Mouse (Mus musculus) neural tube, embryonic 12.5 days (tissue): ENCODE measurements at regions not wholly inside any gene's neighbourhood (a gene's known extent, or its start where the extent isn't known, plus 50 kb on each side); places are given as distances from the start of the nearest gene placed in this dataset.
A peak's percentile ranks its signal among the peaks of the same experiment; 100 is the strongest.

Source experiments
- ATAC-seq: fragments of 200-750 bp; cut with Nextera tagmentation; 2 replicates; pipeline ENCODE4 v1.8.0; 2017; ENCODE audit warnings: low read depth, mild to moderate bottlenecking, moderate TSS enrichment, moderate library complexity; ENCODE audit not compliant: low FRiP score
- H3K27ac ChIP-seq: fragments of 300-500 bp; sonication (generic); 2 replicates; pipeline ENCODE4 v1.5.1; 2016
- H3K27me3 ChIP-seq: fragments of 300-500 bp; sonication (generic); replicated peaks from 2 replicates; pipeline ENCODE4 v1.6.1; 2016; ENCODE audit warnings: mild to moderate bottlenecking
- H3K36me3 ChIP-seq: fragments of 300-500 bp; sonication (generic); 2 replicates; pipeline ENCODE4 v1.6.1; 2016; ENCODE audit warnings: mild to moderate bottlenecking
- H3K4me1 ChIP-seq: fragments of 300-500 bp; sonication (generic); 2 replicates; pipeline ENCODE4 v1.6.1; 2016
- H3K4me2 ChIP-seq: fragments of 300-500 bp; sonication (generic); replicated peaks from 2 replicates; pipeline ENCODE4 v1.6.1; 2016; ENCODE audit warnings: mild to moderate bottlenecking
- H3K4me3 ChIP-seq: fragments of 300-500 bp; sonication (generic); 2 replicates; pipeline ENCODE4 v1.5.1; 2016
- H3K9ac ChIP-seq: fragments of 300-500 bp; sonication (generic); 2 replicates; pipeline ENCODE4 v1.6.1; 2016; ENCODE audit warnings: mild to moderate bottlenecking
- H3K9me3 ChIP-seq: fragments of 300-500 bp; sonication (generic); 2 replicates; pipeline ENCODE4 v1.6.1; 2016; ENCODE audit warnings: mild to moderate bottlenecking
- WGBS: fragments of 180-500 bp; shearing (Covaris S2); methylation state at CpG from one replicate; pipeline ENCODE4 v1.1.7; 2016; 5-methylcytosine and 5-hydroxymethylcytosine counted together

DNA sequence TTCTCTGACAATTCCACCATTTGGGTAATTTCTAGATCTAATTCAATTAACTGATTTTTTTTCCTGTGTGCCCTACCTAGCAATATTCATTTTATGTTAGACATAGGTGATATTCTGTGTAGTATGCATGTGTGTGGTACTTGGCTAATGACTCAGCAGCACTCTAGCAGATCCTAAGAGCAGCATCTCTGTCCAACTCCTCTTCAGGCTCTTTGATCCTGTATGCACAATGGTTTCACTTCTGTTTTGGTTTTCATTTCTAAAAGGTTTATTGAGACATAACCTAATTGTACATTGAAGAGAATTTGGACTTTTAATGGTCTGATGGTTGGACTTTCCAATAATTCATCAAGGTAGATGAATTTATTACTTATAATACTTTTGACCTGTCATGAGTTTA lies 308.8 kb upstream of the Gm765 start:
- Histone ChIP-seq H3K4me3 (no peak overlapping the region), H3K27ac (no peak overlapping the region), H3K4me2 (no peak overlapping the region), H3K27me3 (no peaks in the 10 kb centered on the region), H3K36me3 (no peaks in the 10 kb centered on the region), H3K4me1 (no peaks in the 10 kb centered on the region), H3K9ac (no peak overlapping the region), H3K9me3 (no peaks in the 10 kb centered on the region)
- ATAC-seq, result no peak

DNA sequence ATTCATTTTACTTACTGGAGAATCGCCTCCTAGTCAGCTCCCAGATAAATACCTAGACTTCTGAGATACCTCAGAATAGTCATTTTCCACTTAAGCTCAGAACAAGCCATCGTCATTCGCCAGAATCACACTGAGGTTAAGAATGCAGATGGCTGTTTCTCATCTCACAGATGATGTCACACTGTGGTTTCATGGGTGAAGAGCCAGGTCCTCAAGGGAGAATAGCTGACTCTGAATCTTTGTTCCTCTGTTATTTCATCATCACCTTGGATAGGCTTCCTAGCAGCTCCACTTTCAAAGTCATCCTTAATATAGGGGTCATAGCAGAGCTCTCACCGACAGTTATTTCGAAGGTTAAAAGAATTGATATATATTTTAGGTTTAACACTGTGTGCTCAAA lies 297.8 kb upstream of the Gm765 start:
- H3K4me3 ChIP-seq, result no peak overlapping the region
- no peak overlapping the region for H3K9ac ChIP-seq
- WGBS, result 88% methylated on average over 5 of the region's 5 CpGs
- no peak overlapping the region for H3K27ac ChIP-seq
- ATAC-seq, result no peak
- no peaks in the 10 kb centered on the region for H3K4me1 ChIP-seq
- no peaks in the 10 kb centered on the region for H3K36me3 ChIP-seq
- no peak overlapping the region for H3K4me2 ChIP-seq
- H3K9me3 ChIP-seq, result no peaks in the 10 kb centered on the region
- H3K27me3 ChIP-seq, result no peaks in the 10 kb centered on the region

GRCm38 (mm10) chr6:98635816-98636215 lies 293.3 kb upstream of the Gm765 start:
- 92% methylated on average over 6 of the region's 6 CpGs for WGBS
- H3K27me3 ChIP-seq, result no peaks in the 10 kb centered on the region
- H3K27ac ChIP-seq, result no peak overlapping the region
- no peak overlapping the region for H3K4me3 ChIP-seq
- no peak overlapping the region for H3K9ac ChIP-seq
- H3K4me2 ChIP-seq, result no peak overlapping the region
- H3K9me3 ChIP-seq, result no peaks in the 10 kb centered on the region
- H3K4me1 ChIP-seq, result peaks cover 4% of the 10 kb centered on the region; the same call in 1 of the 2 replicates
- ATAC-seq, result no peak
- no peaks in the 10 kb centered on the region for H3K36me3 ChIP-seq

DNA sequence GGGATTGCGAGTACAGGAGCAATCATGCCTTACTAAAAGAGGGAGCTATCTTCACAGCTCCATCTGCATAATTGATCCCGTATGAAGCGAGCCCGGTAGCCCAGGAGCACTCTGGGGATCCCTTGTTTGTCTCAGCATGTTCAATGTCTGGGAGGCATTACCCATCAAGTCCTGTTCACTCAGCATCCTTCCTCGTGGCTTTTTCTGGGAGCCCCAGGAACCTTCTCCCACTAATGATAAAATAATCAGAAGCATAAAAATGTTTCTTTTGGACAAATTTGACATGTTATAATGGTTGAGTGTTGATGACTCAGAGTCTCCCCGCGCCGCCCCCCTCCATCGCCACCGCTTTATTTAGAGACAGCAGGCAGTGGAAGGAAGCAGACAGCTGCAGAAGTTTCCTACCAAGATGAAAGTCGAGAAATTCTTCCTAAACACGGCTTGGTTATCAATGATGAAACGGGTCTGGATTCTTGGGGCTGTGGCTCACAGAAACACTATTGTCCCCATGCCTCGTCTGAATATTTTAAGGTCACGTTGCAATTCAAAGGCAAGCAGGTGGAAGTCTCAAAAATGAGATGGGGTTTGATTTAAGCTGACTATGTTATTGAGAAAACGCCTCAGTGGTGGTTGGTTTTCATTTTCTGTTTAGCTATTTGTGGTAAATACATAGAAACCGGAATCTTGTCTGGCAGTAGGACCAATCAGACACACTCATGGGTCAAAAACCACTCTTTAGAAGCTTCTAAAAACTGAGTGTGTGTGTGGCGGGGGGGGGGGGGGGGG lies 289.9 kb upstream of the Gm765 start:
- H3K27ac ChIP-seq, result no peak overlapping the region
- no peaks in the 10 kb centered on the region for H3K36me3 ChIP-seq
- 63% methylated on average over 17 of the region's 18 CpGs for WGBS
- no peak overlapping the region for H3K4me3 ChIP-seq
- H3K9me3 ChIP-seq, result no peaks in the 10 kb centered on the region
- H3K4me1 ChIP-seq, result peaks cover 4% of the 10 kb centered on the region; the same call in 1 of the 2 replicates
- peak overlapping the region; percentile 18; the same call in 1 of the 2 replicates for H3K4me2 ChIP-seq
- no peak overlapping the region for H3K9ac ChIP-seq
- ATAC-seq, result no peak
- no peaks in the 10 kb centered on the region for H3K27me3 ChIP-seq

DNA sequence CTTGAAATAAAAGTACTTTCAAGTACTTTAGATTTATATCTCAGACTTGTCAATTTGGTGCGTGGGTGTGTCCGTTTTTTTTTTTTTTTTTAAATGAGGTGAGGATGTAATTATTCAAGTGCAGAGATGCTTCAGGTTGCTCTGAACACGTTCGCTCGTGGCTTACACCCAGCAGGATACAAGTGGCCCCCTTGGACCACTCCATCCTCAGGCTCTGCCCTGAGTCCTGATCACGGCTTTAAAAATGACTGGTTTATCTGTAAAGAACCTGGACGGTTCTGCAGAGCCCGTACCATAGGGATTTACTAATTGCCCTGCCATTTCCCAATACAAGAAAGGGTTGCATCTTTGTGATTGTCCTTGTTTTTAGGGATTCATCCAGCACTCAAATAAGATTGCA lies 288.7 kb upstream of the Gm765 start:
- Histone ChIP-seq H3K36me3 (no peaks in the 10 kb centered on the region), H3K4me1 (peaks cover 4% of the 10 kb centered on the region; the same call in 1 of the 2 replicates), H3K27ac (no peak overlapping the region), H3K27me3 (no peaks in the 10 kb centered on the region), H3K4me3 (no peak overlapping the region), H3K9ac (no peak overlapping the region), H3K4me2 (no peak overlapping the region), H3K9me3 (no peaks in the 10 kb centered on the region)
- no peak for ATAC-seq
- WGBS, result 64% methylated on average over 8 of the region's 8 CpGs

DNA sequence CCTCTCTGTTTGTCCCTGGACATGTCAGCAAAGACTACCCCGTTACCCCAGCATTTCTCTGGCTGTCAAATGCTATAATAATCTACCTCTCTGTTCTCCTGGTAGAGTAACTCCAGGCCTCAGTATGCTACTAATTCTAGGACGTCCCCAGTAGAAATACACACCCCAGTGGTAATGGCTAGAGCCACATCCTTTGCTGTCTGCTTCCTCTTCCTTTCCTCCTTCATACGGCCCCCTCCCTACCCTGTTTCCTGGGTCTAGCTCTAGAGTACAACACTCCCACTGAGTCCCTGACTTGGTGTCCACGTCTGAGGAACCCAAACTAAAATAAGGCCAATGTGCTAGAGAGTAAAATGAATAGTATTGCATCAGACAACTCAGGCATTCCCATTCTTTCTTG lies 287.1 kb upstream of the Gm765 start:
- Histone ChIP-seq H3K4me3 (no peak overlapping the region), H3K4me1 (peaks cover 4% of the 10 kb centered on the region; the same call in 1 of the 2 replicates), H3K36me3 (no peaks in the 10 kb centered on the region), H3K9ac (no peak overlapping the region), H3K27me3 (no peaks in the 10 kb centered on the region), H3K27ac (no peak overlapping the region), H3K4me2 (no peak overlapping the region), H3K9me3 (no peaks in the 10 kb centered on the region)
- ATAC-seq, result no peak
- 79% methylated on average over 4 of the region's 4 CpGs for WGBS

DNA sequence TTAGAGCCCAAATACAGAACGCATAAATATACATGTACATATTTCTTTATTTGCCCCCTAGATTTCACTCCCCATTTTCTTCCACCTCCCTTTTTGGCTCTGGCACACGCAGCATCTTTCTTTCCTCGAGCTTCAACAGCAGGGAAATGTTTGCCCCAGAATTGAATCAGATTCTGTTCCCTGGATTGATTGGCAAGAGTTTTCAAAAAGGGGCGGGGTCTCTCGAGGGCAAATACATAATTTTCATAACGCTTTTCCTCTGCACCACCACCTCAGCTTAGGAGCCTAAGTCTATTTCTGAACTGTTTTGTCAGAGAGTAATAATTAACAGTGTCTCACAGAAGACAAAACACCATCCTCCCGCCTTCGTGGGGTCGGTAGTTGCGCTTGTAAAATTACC lies 283.9 kb upstream of the Gm765 start:
- ATAC-seq, result no peak
- Histone ChIP-seq H3K27ac (no peak overlapping the region), H3K36me3 (no peaks in the 10 kb centered on the region), H3K4me2 (no peak overlapping the region), H3K9me3 (no peaks in the 10 kb centered on the region), H3K27me3 (no peaks in the 10 kb centered on the region), H3K9ac (no peak overlapping the region), H3K4me3 (no peak overlapping the region), H3K4me1 (no peaks in the 10 kb centered on the region)
- 85% methylated on average over 10 of the region's 10 CpGs for WGBS

GRCm38 (mm10) chr6:98620886-98621285 lies 278.3 kb upstream of the Gm765 start:
- no peaks in the 10 kb centered on the region for H3K4me1 ChIP-seq
- H3K27ac ChIP-seq, result no peak overlapping the region
- no peaks in the 10 kb centered on the region for H3K9me3 ChIP-seq
- no peak overlapping the region for H3K9ac ChIP-seq
- H3K4me3 ChIP-seq, result no peak overlapping the region
- no peak for ATAC-seq
- WGBS, result 88% methylated on average over 3 of the region's 3 CpGs
- H3K36me3 ChIP-seq, result no peaks in the 10 kb centered on the region
- H3K4me2 ChIP-seq, result no peak overlapping the region
- no peaks in the 10 kb centered on the region for H3K27me3 ChIP-seq

DNA sequence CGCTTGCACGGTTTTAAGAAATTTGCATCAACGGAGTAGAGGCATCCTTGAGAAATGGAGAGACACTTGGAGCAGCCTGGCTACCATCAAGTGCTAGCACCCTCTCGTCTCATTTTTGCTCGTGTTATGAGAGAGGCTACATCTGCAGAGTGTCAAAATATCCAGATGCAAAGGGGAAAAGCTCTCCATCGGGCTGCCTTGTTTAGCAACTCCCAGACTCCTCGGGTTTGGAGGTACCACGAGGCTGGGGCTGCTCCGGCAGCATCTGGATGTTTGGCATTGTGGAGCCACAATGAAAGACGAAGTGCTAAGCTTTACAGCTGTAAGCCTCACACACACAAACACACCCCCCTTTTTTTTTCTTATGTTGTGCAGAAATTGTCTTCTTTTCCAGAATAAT lies 270.5 kb upstream of the Gm765 start:
- Histone ChIP-seq H3K4me2 (no peak overlapping the region), H3K9ac (no peak overlapping the region), H3K27ac (no peak overlapping the region), H3K4me3 (no peak overlapping the region), H3K9me3 (no peaks in the 10 kb centered on the region), H3K36me3 (no peaks in the 10 kb centered on the region), H3K4me1 (no peaks in the 10 kb centered on the region), H3K27me3 (no peaks in the 10 kb centered on the region)
- no peak for ATAC-seq
- 83% methylated on average over 10 of the region's 10 CpGs for WGBS

GRCm38 (mm10) chr6:98609133-98609532 lies 266.6 kb upstream of the Gm765 start:
- 45% methylated on average over 1 of the region's 1 CpGs for WGBS
- Histone ChIP-seq H3K9ac (no peak overlapping the region), H3K9me3 (no peaks in the 10 kb centered on the region), H3K4me1 (no peaks in the 10 kb centered on the region), H3K27ac (no peak overlapping the region), H3K4me2 (no peak overlapping the region), H3K27me3 (no peaks in the 10 kb centered on the region), H3K4me3 (no peak overlapping the region), H3K36me3 (no peaks in the 10 kb centered on the region)
- ATAC-seq, result no peak

GRCm38 (mm10) chr6:98606680-98607079 lies 264.1 kb upstream of the Gm765 start:
- Histone ChIP-seq H3K4me2 (no peak overlapping the region), H3K4me1 (no peaks in the 10 kb centered on the region), H3K27ac (no peak overlapping the region), H3K4me3 (no peak overlapping the region), H3K27me3 (no peaks in the 10 kb centered on the region), H3K9ac (no peak overlapping the region), H3K9me3 (no peaks in the 10 kb centered on the region), H3K36me3 (no peaks in the 10 kb centered on the region)
- no peak for ATAC-seq
- 91% methylated on average over 3 of the region's 3 CpGs for WGBS

GRCm38 (mm10) chr6:98597612-98598011 lies 255.1 kb upstream of the Gm765 start:
- no peaks in the 10 kb centered on the region for H3K27me3 ChIP-seq
- H3K27ac ChIP-seq, result no peak overlapping the region
- no peaks in the 10 kb centered on the region for H3K9me3 ChIP-seq
- no peak overlapping the region for H3K4me2 ChIP-seq
- 87% methylated on average over 6 of the region's 6 CpGs for WGBS
- H3K9ac ChIP-seq, result no peak overlapping the region
- H3K36me3 ChIP-seq, result no peaks in the 10 kb centered on the region
- no peak for ATAC-seq
- no peak overlapping the region for H3K4me3 ChIP-seq
- H3K4me1 ChIP-seq, result no peaks in the 10 kb centered on the region

DNA sequence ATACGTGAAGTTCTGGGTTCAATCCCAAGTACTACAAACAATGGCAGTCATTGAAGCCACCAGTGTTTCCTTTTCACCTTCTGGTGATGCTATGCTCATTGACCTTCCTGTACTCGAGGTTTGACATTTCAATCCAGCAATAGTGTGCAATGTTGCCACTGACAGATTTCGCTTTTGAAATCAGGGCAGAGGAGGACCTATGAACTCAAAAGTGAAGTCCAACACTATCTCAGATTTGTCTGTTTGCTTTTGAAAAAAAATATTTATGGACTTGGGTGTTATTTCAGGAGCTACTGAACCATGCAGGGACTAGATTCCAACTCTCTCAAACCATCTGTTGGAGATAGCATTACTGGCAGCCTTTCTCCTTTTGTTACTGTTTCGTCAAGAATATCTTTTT lies 248.4 kb upstream of the Gm765 start:
- H3K36me3 ChIP-seq, result no peaks in the 10 kb centered on the region
- no peak overlapping the region for H3K9ac ChIP-seq
- no peaks in the 10 kb centered on the region for H3K4me1 ChIP-seq
- WGBS, result 79% methylated on average over 4 of the region's 4 CpGs
- no peaks in the 10 kb centered on the region for H3K27me3 ChIP-seq
- no peak overlapping the region for H3K27ac ChIP-seq
- no peak for ATAC-seq
- H3K4me3 ChIP-seq, result no peak overlapping the region
- H3K4me2 ChIP-seq, result no peak overlapping the region
- no peaks in the 10 kb centered on the region for H3K9me3 ChIP-seq
